Mouse (Mus musculus) gastrocnemius, postnatal 4 days (tissue): ENCODE measurements around the gene Ypel3. TPM values are rescaled to one million over a fixed set of nuclear protein-coding genes. Genes with fewer than 3 reads are reported as not detected.
A peak's percentile ranks its signal among the peaks of the same experiment; 100 is the strongest.

Source experiments
- DNase-seq, 2 experiments: peaks; one replicate each; pipeline ENCODE4 v3.0.0; 2021 to 2022; ENCODE audit warnings: low spot score in 2 of 2, mixed read lengths in 2 of 2
- total RNA-seq, 2 experiments: library from RNA; stranded (reverse); gene quantifications; 2 replicates each; pipeline ENCODE4 v1.2.3; 2021

The Ypel3 gene
- total RNA-seq, 2 experiments from 2014 or later, result 61.7 to 82.5 TPM

- DNase-seq, result no peak
These were observed 16.1 kb downstream of the Ypel3 start for GRCm38 (mm10) chr7:126792721-126793443.

DNA sequence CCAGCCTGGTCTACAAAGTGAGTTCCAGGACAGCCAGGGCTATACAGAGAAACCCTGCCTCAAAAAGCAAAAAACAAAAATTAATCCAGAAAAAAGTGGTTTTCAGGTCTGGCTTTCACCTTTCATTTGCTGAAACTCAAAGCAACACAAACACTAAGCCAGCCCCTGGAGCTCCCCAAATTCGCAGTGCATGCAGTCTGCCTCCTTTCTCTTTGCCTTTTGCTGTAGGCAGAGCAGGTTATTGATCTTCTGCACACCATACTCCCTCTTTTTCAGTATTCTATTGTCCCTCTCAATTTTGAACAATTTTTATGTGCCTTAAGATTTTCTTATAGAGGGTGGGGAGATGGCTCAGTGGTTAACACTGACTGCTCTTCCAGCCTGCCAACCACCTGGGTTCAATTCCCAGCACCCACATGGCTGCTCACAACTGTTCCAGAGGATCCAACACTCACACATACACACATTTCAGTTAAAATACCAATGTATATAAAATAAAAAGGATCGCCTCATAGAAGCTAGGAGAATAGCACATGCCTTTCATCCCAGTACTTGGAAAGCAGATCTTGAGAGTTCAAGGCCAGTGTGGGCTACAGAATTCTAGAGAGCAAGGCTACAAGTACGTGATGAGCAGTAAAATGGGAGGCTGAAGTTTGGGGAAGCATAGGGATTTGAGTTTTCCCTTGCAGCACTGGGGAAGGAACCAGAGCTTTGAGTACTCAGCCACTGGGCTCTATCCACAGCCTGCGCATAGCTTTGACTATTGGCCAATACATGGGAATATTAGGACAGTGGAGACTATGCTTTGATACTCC, 16.9 kb downstream of the Ypel3 start:
- DNase-seq, result no peak

DNA sequence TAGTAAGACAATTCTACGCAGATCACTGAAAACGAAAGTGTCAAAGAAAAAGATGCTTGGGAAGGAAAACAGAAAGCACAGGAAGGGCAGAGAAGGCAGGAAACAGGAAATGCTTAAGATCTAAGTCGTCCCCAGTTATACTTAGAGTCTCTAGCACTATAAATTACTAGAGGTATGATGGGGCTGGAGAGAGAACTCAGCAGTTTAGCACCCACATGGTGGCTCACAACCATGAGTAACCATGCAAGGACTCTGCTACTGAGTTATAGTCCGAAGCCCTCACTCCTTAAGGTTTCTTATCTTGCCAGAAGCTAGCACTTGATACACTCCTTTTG, 17.5 kb downstream of the Ypel3 start:
- DNase-seq, result no peak

GRCm38 (mm10) chr7:126795387-126796317, 18.9 kb downstream of the Ypel3 start:
- no peak for DNase-seq

GRCm38 (mm10) chr7:126796350-126796932, 19.7 kb downstream of the Ypel3 start:
- no peak for DNase-seq

DNA sequence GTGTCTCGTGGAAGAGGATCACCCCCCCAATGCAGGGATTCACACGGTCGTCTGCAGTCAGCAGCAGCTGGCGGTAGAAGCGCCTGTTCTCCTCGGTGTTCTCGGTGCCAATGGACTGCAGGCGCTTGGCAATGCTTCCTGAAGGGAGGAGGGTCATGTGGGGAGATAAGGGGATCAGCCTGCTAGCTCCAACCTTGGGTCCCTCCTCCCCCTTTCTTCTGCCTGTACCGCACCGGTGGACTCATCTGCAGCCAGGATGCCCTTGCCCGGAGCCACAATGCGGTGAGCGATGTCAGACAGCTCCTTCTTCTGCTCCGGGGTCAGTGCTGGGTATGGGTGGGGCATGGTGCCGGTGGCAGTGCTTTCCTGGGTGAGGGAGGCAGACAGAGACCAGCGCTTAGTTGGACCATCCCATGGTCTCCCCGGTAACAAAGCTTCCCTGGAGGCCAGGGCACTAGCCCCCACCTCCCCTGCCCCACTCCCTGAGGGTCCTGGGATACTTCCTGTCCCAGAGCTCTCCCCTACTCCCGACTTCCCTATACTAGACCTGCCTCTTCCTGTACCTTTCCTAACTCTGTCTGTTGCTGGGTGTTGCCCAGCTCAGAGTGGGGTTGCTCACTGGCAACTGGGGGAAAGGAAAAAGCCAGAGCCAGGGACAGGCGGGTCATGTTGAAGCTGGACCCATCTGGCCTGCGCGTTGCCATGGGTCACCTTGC, 20.8 kb downstream of the Ypel3 start, which contains the start of gene Fam57b:
TSS of gene Fam57b (plus strand) at position 258 of the 716 bp plus-strand sequence.
- DNase-seq, result no peak

DNA sequence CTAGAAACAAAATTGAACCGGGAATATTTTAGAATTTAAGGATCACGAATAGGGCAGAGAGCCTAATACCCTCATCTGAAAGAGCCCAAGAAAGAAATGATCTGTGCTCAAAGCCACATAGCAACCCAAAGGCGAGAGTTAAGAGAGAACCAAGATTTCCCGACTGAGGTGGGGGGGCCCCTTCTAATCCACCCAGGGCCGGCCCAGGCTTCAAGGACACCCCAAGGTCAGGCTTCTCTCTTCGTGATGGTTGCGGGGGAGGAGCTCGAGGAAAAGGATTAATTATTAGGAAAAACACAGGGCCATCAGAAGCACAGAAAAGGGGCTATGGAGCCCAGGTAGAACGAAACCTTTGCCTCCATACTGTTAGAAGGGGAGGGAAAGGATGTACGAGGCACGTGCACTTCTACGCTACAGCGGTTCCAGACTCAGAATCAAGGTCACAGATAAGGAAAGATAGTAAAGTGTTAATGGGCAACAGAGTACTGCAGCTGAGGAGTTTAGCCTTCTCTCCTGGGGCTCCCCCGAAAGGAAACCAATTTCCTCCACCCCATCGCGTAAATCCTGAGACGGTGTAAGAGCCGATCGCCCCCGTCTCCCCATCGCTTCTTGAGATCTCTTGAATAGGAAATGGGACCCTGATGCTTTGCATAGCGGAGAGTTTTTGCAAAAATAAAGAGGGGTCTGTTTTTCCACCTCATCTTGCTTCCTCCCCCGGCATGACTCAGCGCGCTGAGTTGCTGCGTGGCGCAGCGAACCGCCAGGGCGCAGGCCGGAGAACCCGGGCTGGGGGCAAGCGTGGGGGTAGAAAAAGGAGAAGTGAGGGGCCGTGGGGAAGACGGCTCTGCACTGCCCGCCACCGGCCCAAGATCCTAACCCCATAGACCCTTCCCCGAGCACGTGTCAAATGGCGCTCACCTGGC, 21.6 kb downstream of the Ypel3 start:
- DNase-seq, result no peak

GRCm38 (mm10) chr7:126799050-126799467, 22.3 kb downstream of the Ypel3 start:
- peak; percentile 87 to 96 for DNase-seq

- DNase-seq, result peak in 1 of 2 experiments; percentile 53
These were observed 22.9 kb downstream of the Ypel3 start for GRCm38 (mm10) chr7:126799468-126800268.

DNA sequence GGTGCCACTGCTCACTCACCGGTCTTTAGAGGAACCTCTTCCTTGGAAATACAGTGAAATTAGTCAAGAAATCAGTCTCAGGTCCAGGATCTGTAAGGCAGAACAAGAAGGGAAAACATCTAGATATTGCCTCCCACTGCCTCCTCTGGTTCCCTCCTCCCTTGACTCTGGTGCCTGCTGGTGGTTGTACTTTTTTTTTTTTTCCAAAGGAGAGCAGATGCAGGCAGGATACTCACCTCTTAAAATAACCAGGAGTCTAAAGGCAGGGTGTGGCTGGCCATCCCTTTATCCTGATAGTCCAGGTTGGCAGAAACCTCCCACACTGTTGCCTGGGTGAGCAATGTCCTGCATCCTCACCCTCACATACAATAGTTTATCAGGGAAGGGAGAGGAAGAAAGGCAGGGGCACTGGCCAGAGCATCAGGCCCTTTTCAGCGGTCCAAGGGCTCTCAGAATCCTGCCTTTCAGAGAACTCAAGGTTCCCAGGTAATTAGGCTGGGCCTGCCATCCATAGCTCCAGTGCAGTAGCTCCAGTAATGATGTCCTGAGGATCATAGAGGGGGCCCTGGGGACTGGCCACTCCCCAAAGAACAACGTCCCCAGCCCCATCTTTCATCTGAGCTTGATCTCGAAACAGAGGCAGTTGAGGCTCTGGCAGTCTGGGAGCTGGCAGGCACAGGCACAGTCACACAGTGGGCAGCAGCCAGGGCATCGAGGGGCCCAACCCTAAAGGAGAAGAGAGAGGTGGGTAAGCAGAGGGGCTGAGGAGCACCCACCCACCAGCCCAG, 23.7 kb downstream of the Ypel3 start:
- DNase-seq, result no peak

DNA sequence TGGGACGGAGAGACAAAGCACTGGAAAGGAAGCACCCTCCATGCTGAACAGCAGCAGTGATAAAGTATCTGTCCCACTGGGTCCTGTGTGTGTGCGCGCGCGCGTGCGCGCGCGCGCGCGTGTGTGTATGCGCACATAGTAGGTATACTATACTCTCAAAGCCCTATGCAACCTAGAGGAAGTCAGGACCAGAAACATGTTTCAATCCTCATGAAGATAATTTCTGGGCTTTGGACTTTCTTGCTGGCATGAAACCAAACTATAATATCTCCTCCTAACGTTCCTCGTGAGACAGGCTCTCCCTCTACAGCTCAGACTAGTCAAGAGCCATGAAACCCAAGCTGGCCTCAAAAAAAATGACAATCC, 24.3 kb downstream of the Ypel3 start:
- DNase-seq, result no peak

DNA sequence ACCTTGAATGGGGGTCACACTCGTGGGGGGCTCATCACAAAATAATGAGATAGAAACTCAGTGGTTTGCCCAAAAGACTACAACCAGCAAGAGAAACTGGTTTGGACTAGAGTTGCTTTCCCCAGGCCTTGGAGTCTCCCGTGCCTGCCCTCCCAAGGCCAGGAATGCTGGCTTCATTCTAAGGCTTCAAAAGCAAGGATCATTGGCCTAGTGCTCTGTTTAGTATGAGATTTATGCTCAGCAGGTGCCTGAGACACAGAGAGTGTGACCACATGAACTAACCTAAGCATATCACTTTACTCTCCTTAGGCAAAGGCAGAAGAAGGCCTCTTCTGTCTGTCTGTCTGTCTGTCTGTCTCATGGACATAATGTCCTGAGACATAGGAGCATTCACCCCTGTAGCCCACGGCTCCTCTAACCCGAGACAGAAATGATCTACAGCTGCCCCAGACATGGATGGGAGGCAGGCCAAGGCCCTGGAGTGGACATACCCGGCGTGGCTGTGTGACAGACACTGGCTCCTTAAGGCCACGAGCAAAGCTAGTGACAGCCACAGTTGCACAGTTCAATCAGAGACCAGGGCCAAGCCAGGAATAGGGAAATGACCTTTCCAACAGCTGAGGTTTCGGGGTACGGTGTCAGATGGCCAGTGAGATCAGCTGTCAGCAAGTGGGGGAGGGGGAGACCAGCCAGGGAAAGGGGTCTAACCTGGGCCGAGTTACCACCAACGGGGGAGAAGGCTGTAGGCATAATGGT, 25.6 kb downstream of the Ypel3 start:
- peak in 1 of 2 experiments; percentile 49 for DNase-seq

GRCm38 (mm10) chr7:126803181-126803580, 26.4 kb downstream of the Ypel3 start:
- DNase-seq, result no peak

- no peak for DNase-seq
These were observed 27.0 kb downstream of the Ypel3 start for GRCm38 (mm10) chr7:126803751-126804150.

DNA sequence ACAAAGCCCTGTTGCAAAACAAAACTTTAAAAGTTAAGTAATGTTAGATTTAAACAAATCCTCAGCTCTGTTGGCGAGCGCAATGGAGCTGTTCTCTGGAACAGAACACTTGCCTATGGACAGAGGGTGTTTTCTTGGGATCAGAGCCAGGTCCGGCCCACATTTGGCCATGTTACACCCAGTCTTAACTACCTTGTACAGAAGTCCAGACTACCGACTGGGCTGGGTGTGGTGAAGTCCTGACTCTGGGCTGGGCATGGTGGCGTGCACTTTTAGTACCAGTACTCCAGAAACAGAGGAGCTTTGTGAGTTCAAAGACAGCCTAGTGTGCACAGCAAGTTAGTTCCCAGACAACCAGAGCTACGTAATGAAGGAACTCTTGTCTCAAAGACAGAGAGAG, 30.2 kb downstream of the Ypel3 start:
- no peak for DNase-seq

DNA sequence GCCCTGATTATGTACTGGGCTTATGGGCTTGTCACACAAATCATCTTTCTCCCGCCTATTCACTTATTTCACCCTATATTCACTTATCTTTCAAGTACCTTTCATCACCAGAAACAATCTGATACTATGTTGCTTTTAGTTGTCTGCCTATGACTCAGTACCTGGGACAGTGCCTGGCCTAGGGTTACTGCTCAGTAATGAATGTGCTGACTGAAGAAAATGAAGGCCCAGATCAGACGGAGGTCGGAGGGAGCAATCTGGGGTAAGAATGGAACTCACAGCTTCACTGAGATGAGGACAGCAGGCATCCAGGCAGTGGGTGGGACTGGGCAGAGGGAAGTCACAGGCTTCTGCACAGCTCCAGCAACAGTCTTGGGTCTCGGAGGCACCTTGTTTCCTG, 30.6 kb downstream of the Ypel3 start:
- no peak for DNase-seq
